Mouse (Mus musculus) ZHBTc4 (cell line): ENCODE measurements at regions not wholly inside any gene's neighbourhood (a gene's known extent, or its start where the extent isn't known, plus 50 kb on each side); places are given as distances from the start of the nearest gene placed in this dataset.

Source experiments
- DNase-seq: peaks from one replicate; pipeline ENCODE4 v3.0.0-alpha.2; 2011; ENCODE audit warnings: low read depth, low spot score

- no peak for DNase-seq
Measured at GRCm38 (mm10) chr3:157710790-157711381, 144.2 kb downstream of the Ptger3 start.

GRCm38 (mm10) chr3:157699961-157700360 lies 133.3 kb downstream of the Ptger3 start:
- no peak for DNase-seq

- no peak for DNase-seq
Measured at GRCm38 (mm10) chr3:157698529-157698928, 131.8 kb downstream of the Ptger3 start.

GRCm38 (mm10) chr3:157695128-157696075 lies 128.7 kb downstream of the Ptger3 start:
- DNase-seq: no peak
